Mouse (Mus musculus) heart, embryonic 12.5 days (tissue): ENCODE data around the gene Ccdc12. TPM values are rescaled to one million over a fixed set of nuclear protein-coding genes. Genes with fewer than 3 reads are reported as not detected.
"Not testable (repeated sequence)": the region's sequence is repeated elsewhere in the genome, so short reads cannot be mapped to it uniquely, and the experiment has no call there.

Experiments
- ATAC-seq: fragments of 200-750 bp; cut with Nextera tagmentation; 2 replicates; pipeline ENCODE4 v1.8.0; 2017; ENCODE audit warnings: moderate TSS enrichment, moderate library complexity; ENCODE audit not compliant: insufficient number of reproducible peaks, low FRiP score
- H3K27ac ChIP-seq: fragments of 300-500 bp; sonication (generic); 2 replicates; pipeline ENCODE4 v1.5.1; 2016; ENCODE audit warnings: mild to moderate bottlenecking, moderate library complexity; ENCODE audit not compliant: poor library complexity, severe bottlenecking
- H3K27me3 ChIP-seq: fragments of 300-500 bp; sonication (generic); replicated peaks from 2 replicates; pipeline ENCODE4 v1.6.1; 2016; ENCODE audit warnings: mild to moderate bottlenecking, moderate library complexity
- H3K36me3 ChIP-seq: fragments of 300-500 bp; sonication (generic); 2 replicates; pipeline ENCODE4 v1.6.1; 2016; ENCODE audit warnings: mild to moderate bottlenecking, moderate library complexity
- H3K4me1 ChIP-seq: fragments of 300-500 bp; sonication (generic); replicated peaks from 2 replicates; pipeline ENCODE4 v1.6.1; 2016; ENCODE audit warnings: mild to moderate bottlenecking
- H3K4me2 ChIP-seq: fragments of 300-500 bp; sonication (generic); 2 replicates; pipeline ENCODE4 v1.6.1; 2016; ENCODE audit warnings: mild to moderate bottlenecking, moderate library complexity
- H3K4me3 ChIP-seq: fragments of 300-500 bp; sonication (generic); 2 replicates; pipeline ENCODE4 v1.5.1; 2016; ENCODE audit warnings: mild to moderate bottlenecking
- H3K9ac ChIP-seq: fragments of 300-500 bp; sonication (generic); 2 replicates; pipeline ENCODE4 v1.6.1; 2016; ENCODE audit warnings: mild to moderate bottlenecking, moderate library complexity
- H3K9me3 ChIP-seq: fragments of 300-500 bp; sonication (generic); replicated peaks from 2 replicates; pipeline ENCODE4 v1.6.1; 2016; ENCODE audit warnings: mild to moderate bottlenecking, moderate library complexity
- WGBS: fragments of 180-500 bp; shearing (Covaris S2); methylation state at CpG from one replicate; pipeline ENCODE4 v1.1.7; 2016; 5-methylcytosine and 5-hydroxymethylcytosine counted together
- polyA plus RNA-seq: library from polyadenylated mRNA; unstranded; fragments of >200 nt; fragmentation: Nextera tagmentation; extraction: Ambion mirVana; gene quantifications from 2 replicates; pipeline ENCODE4 v1.2.1, GENCODE M21; 2016

The Ccdc12 gene
- polyA plus RNA-seq, 1 experiment from 2014 or later, result 123 TPM

DNA sequence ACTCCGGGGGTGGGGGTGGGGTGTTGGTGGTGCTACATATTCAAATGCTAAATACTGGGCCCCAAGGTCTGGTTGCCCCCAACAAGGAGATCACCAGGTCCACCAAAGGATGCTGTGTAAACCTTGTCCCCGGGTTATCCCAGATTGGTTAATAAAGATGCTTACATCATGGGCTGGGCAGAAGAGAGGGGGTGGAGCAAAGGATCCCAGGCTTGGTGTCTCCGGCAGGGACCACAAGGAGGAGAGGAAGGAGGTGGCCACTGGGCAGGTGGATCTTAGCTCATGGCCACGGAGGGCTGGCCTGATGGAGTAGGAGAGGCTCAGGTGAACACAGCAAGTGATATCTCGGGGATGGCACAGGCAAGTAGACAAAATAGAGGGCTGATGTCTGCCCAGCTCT, 22.6 kb downstream of the Ccdc12 start:
- Histone ChIP-seq H3K4me3 (no peak overlapping the region), H3K9ac (no peak overlapping the region), H3K27me3 (no peaks in the 10 kb centered on the region), H3K9me3 (no peaks in the 10 kb centered on the region), H3K4me1 (peaks cover 79% of the 10 kb centered on the region), H3K36me3 (peaks cover 8% of the 10 kb centered on the region; the same call in 1 of the 2 replicates), H3K4me2 (no peak overlapping the region), H3K27ac (no peak overlapping the region)
- WGBS, result 71% methylated on average over 5 of the region's 5 CpGs
- ATAC-seq, result no peak

DNA sequence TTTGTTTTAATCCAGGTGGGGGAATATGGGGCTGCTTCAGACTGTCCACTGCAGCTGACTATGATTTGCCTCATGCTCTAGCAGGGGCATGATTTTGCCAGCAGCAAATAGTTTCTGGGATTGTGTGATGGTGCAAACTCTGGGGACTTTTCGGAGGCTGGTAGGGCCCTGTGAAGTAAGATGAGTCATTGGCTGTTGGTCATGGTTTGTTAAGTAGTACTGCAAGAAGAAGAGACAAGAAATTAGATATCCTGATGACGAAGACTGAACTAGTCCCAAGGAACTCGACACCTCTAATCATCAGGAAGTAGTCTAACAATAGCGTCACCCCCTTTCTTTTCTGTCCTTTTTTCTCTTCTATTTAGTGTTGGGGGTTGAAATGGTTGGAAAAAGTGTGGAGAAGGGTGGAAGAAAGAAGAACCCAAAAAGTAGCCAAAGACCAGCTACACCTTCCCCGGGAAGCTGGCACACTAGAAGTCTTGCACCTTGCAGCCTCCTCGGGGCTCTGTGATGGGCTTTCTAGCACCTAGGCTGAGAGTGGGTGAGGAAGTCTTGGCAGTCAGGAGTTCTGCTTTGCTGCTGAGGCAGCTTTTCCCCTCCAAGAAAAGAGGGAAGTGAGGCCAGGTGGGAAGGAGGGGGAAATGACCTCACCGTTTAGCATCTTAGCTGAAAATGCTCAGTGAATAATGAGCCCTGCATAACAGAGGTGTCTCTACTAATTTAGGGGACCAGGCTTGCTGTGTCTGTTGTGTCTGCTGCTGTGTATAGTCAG, 24.6 kb downstream of the Ccdc12 start:
- no peak for ATAC-seq
- no peak overlapping the region for H3K4me2 ChIP-seq
- no peaks in the 10 kb centered on the region for H3K9me3 ChIP-seq
- WGBS, result 70% methylated on average over 7 of the region's 7 CpGs
- H3K27me3 ChIP-seq, result no peaks in the 10 kb centered on the region
- no peak overlapping the region for H3K9ac ChIP-seq
- no peak overlapping the region for H3K27ac ChIP-seq
- H3K4me3 ChIP-seq, result no peak overlapping the region
- H3K36me3 ChIP-seq, result peaks cover 5% of the 10 kb centered on the region; the same call in 1 of the 2 replicates
- peaks cover 79% of the 10 kb centered on the region for H3K4me1 ChIP-seq

DNA sequence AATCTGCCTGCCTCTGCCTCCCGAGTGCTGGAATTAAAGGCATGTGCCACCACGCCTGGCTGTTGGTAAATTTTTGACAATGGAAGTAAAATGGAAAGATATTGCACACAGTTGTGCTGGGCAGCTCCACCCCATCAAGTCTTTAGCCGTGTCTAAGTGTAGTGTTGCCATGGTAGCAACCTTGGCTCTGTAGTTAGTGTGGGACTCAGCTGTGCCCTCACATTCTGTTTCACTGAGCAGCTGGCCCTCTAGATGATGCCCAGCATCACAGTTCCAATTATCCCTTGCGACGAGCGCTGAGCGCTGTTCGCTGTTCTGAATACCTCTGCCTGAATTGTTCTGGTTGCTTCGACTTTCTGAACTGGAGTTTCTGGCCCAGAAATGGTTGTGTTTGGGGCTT, 25.5 kb downstream of the Ccdc12 start:
- Histone ChIP-seq H3K4me1 (peaks cover 79% of the 10 kb centered on the region), H3K27ac (peak overlapping the region; percentile 31; the same call in 1 of the 2 replicates), H3K9ac (no peak overlapping the region), H3K4me2 (no peak overlapping the region), H3K4me3 (no peak overlapping the region), H3K27me3 (no peaks in the 10 kb centered on the region), H3K36me3 (peaks cover 5% of the 10 kb centered on the region; the same call in 1 of the 2 replicates), H3K9me3 (no peaks in the 10 kb centered on the region)
- 78% methylated on average over 9 of the region's 9 CpGs for WGBS
- ATAC-seq, result no peak

DNA sequence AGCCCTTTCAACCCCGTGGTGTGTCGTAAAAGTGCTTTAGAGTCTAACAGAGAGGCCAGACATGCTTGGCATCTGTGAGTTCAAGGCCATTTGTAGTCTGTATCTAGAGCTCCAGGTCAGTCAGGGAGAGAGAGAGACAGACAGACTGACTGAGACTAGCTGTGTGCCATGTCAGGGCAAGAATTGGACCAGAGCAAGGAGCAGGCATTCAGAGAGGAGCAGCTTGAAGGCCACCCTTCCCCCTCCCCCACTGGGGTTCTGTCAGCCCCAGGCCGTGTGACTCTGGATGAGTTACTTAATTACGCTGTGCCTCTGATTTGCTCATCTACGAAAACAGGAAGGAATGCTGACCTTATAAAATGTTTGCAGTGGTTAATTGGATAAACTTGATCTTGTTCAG, 26.0 kb downstream of the Ccdc12 start:
- Histone ChIP-seq H3K27me3 (no peaks in the 10 kb centered on the region), H3K27ac (0 out of 2 replicates have a peak overlapping the region, but pooled peaks have one; percentile 31), H3K36me3 (peaks cover 5% of the 10 kb centered on the region; the same call in 1 of the 2 replicates), H3K4me1 (peaks cover 81% of the 10 kb centered on the region), H3K4me2 (no peak overlapping the region), H3K9ac (no peak overlapping the region), H3K9me3 (no peaks in the 10 kb centered on the region), H3K4me3 (no peak overlapping the region)
- 60% methylated on average over 5 of the region's 5 CpGs for WGBS
- ATAC-seq, result no peak

DNA sequence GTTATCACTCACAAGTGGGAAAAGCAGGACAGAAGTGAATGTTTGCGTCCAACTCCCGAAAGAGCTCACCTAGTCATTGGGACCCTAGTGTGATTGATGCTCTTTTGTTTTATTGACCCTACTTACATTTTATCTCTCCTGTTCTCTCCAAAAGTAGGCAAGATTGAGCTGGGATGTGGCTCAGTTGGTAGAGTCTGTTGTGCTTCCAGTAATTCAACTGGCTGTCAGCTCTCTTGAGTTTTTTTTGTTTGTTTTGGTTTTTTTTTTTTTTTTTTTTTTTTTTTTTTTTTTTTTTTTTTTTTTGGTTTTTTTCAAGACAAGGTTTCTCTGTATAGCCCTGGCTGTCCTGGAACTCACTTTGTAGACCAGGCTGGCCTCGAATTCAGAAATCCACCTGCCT, 26.4 kb downstream of the Ccdc12 start:
- H3K36me3 ChIP-seq, H3K9me3 ChIP-seq, H3K27ac ChIP-seq, H3K4me2 ChIP-seq, H3K9ac ChIP-seq, H3K27me3 ChIP-seq, ATAC-seq, H3K4me3 ChIP-seq: not testable (repeated sequence)
- 81% methylated on average over 3 of the region's 3 CpGs for WGBS
- peaks cover 77% of the 10 kb centered on the region for H3K4me1 ChIP-seq

DNA sequence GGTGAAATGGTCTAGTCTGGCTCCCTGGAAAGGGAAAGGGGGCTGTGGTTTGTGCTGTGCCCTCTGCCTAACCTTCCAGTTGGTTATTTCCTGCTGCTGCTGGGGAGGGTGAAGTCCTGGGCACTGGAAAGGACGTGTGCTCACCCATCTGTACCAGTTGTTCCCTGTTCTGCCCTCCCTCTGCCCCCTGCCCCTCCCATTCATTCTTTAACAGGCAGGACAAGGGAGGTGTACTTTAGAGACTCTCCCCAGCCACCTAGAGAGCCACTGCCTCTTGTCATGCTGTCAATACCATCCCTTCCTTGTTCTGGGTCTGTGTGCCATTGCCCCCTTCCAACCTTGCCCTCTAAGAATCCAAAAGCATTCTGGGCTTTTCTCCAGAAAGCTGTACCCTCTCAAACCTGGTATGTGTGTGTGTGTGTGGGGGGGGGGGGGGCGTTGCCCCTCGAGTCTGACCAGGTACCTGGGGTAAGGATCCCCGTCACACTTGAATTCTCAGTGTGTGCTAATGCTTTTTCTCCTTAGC, 27.3 kb downstream of the Ccdc12 start:
- Histone ChIP-seq H3K9me3 (no peaks in the 10 kb centered on the region), H3K4me1 (peaks cover 68% of the 10 kb centered on the region), H3K27me3 (no peaks in the 10 kb centered on the region), H3K4me2 (peak overlapping the region; percentile 50), H3K9ac (peak overlapping the region; percentile 55), H3K27ac (peak overlapping the region; percentile 94), H3K36me3 (peaks cover 5% of the 10 kb centered on the region; the same call in 1 of the 2 replicates), H3K4me3 (no peak overlapping the region)
- WGBS, result 38% methylated on average over 4 of the region's 4 CpGs
- ATAC-seq, result peak; percentile 18

DNA sequence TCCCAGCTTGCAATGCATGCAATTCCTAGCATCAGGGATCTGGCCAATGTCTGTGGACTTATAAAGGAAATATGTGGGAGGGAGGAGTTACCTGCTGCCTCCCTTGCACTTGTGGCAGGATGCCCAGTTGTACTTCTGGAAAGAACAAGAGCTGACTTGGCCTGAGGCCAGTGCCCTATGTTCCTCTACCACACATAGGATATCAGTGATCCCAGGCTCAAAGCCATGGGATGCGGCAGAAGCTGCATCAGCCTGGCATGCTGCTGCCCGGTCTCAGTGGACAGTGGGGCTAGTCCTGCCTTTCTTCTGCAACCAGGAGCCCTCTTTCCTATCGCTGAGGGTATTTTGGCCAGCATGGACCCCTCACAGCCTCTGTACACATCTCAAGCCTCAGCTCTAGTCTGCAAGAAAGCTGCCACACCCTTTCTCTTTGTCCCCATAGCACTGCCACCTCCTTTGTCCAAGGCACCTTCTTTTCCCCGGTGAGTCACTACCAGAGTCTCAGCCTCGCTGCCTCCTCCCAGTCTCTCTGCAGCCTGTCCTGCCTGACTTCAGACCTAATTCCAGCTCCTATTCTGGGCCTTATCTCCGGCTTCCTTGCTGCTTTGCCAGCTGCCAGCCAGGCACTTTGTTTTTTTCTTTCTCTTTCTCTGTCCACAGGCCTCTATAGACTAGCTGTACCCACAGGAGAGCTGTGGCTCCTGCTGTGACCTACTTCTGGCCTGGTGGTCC, 28.0 kb downstream of the Ccdc12 start:
- peak; percentile 73 for ATAC-seq
- Histone ChIP-seq H3K27ac (peak overlapping the region; percentile 94), H3K36me3 (peaks cover 5% of the 10 kb centered on the region; the same call in 1 of the 2 replicates), H3K27me3 (no peaks in the 10 kb centered on the region), H3K4me1 (peaks cover 61% of the 10 kb centered on the region), H3K4me2 (peak overlapping the region; percentile 50), H3K9me3 (no peaks in the 10 kb centered on the region), H3K4me3 (no peak overlapping the region), H3K9ac (peak overlapping the region; percentile 55)
- WGBS, result 28% methylated on average over 6 of the region's 6 CpGs

DNA sequence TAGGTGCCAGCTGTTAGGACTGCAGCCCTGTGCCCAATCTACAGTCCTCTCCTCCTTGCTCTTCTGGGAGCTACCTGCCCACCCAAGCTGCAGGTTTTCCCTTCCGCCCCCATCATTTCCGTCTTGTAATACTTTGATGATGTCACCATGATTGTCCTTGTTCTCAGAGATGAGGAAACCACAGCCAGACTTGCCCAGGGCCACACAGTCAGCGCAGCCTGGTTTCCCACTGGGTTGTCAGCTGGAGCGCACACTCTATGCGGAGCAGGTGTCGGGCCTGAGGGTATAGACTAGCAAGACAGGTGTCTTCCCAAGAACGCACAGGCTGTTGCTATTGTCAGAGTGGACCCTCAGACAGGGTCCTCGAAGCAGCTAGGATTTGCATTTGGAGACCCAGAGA, 28.9 kb downstream of the Ccdc12 start:
- Histone ChIP-seq H3K4me1 (peaks cover 59% of the 10 kb centered on the region), H3K4me3 (no peak overlapping the region), H3K36me3 (peaks cover under 1% of the 10 kb centered on the region; the same call in 1 of the 2 replicates), H3K4me2 (no peak overlapping the region), H3K9ac (no peak overlapping the region), H3K9me3 (no peaks in the 10 kb centered on the region), H3K27ac (peak overlapping the region; percentile 94), H3K27me3 (no peaks in the 10 kb centered on the region)
- ATAC-seq, result no peak
- 90% methylated on average over 8 of the region's 8 CpGs for WGBS

DNA sequence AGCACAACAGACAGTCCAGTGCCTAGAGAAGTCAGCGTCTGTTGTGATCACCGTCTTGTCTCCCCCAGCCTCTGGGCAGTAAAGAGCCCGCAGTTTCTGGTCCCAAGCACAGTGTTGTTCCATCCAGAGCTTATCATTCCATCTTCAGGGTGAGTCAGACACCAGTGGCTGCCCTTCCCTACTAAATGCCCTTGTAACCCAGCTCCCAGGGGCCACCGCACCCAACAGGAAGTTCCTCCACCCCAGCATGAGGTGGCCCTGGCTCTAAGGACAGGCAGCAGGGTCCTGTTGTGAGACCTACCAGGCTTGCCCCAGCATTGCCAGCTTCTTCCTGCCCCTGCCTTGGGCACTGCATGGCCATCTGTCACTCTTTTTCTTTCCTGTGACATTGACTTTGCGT, 29.3 kb downstream of the Ccdc12 start:
- 73% methylated on average over 5 of the region's 5 CpGs for WGBS
- peak overlapping the region; percentile 94 for H3K27ac ChIP-seq
- H3K4me1 ChIP-seq, result peaks cover 59% of the 10 kb centered on the region
- H3K4me3 ChIP-seq, result no peak overlapping the region
- H3K9ac ChIP-seq, result no peak overlapping the region
- no peaks in the 10 kb centered on the region for H3K9me3 ChIP-seq
- H3K27me3 ChIP-seq, result no peaks in the 10 kb centered on the region
- no peak for ATAC-seq
- no peaks in the 10 kb centered on the region for H3K36me3 ChIP-seq
- H3K4me2 ChIP-seq, result no peak overlapping the region

DNA sequence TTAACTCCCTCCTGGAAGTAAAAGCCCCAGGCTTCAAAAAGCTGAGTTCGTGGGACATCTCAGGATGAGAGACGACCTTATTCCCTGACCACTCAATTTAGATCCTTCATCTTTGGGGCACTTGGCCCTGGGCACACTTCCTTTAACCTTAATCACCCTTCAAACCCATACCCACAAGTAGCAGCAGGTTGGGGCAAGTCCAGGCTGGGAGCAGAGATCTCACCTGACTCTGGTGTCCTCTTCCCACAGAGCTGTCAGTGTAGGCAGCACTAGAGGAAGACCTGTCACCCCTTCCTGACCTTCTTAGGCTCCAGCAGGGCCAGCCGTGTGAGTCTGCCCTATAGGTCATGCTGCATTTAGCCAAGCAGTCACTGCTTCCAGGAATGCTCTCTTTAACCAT, 30.2 kb downstream of the Ccdc12 start:
- H3K27me3 ChIP-seq, result no peaks in the 10 kb centered on the region
- H3K27ac ChIP-seq, result no peak overlapping the region
- no peak overlapping the region for H3K9ac ChIP-seq
- no peaks in the 10 kb centered on the region for H3K36me3 ChIP-seq
- WGBS, result 60% methylated on average over 3 of the region's 3 CpGs
- no peaks in the 10 kb centered on the region for H3K9me3 ChIP-seq
- peaks cover 53% of the 10 kb centered on the region for H3K4me1 ChIP-seq
- H3K4me2 ChIP-seq, result no peak overlapping the region
- no peak for ATAC-seq
- H3K4me3 ChIP-seq, result no peak overlapping the region

DNA sequence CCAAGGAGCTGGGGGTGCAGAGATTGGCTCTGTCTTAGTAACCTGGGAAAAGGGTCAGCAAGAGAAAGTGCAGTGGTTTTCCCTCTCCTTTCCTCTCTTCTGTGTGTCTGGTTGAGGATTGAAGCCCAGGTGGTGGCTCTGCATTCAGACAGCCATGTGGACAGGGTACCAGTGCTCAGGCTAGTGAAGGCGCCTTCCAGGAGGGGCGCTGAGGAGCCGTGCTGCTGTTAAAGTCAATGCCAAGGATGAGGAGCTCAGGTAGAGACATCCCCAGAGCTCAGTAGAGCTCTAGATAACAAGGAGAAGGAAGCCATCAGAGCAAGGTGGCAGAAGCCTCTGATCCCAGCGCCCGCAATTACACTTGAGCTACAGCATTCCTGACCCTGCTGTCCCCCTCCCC, 30.8 kb downstream of the Ccdc12 start:
- Histone ChIP-seq H3K9ac (no peak overlapping the region), H3K4me3 (no peak overlapping the region), H3K27me3 (no peaks in the 10 kb centered on the region), H3K4me1 (peaks cover 48% of the 10 kb centered on the region), H3K4me2 (no peak overlapping the region), H3K27ac (no peak overlapping the region), H3K36me3 (no peaks in the 10 kb centered on the region), H3K9me3 (no peaks in the 10 kb centered on the region)
- no peak for ATAC-seq
- WGBS, result 60% methylated on average over 5 of the region's 5 CpGs
